Mouse (Mus musculus) forebrain, postnatal 0 days (tissue): ENCODE results near the gene Rbm5. TPM values are rescaled to one million over a fixed set of nuclear protein-coding genes. Genes with fewer than 3 reads are reported as not detected.
A peak's percentile ranks its signal among the peaks of the same experiment; 100 is the strongest.

Experiments used
- ATAC-seq: fragments of 200-750 bp; cut with Nextera tagmentation; 2 replicates; pipeline ENCODE4 v1.8.0; 2017; ENCODE audit warnings: mild to moderate bottlenecking, moderate library complexity
- DNase-seq: peaks from one replicate; pipeline ENCODE4 v3.0.0-alpha.2; 2015
- H3K27ac ChIP-seq: fragments of 300-500 bp; sonication (generic); 2 replicates; pipeline ENCODE4 v1.5.1; 2014; ENCODE audit warnings: low read depth, mild to moderate bottlenecking, antibody characterized with exemption, low read length, moderate library complexity, mixed read lengths
- H3K27me3 ChIP-seq: fragments of 300-500 bp; sonication (generic); 2 replicates; pipeline ENCODE4 v1.6.1; 2014; ENCODE audit warnings: mild to moderate bottlenecking, low read length, mixed read lengths; ENCODE audit not compliant: insufficient read depth
- H3K36me3 ChIP-seq: fragments of 300-500 bp; sonication (generic); 2 replicates; pipeline ENCODE4 v1.6.1; 2014; ENCODE audit warnings: mild to moderate bottlenecking, moderate library complexity; ENCODE audit not compliant: insufficient read depth
- H3K4me1 ChIP-seq: fragments of 300-500 bp; sonication (generic); 2 replicates; pipeline ENCODE4 v1.6.1; 2014; ENCODE audit warnings: antibody characterized with exemption; ENCODE audit not compliant: insufficient read depth
- H3K4me2 ChIP-seq: fragments of 300-500 bp; sonication (generic); 2 replicates; pipeline ENCODE4 v1.6.1; 2014; ENCODE audit warnings: low read depth, mild to moderate bottlenecking, moderate library complexity
- H3K4me3 ChIP-seq: fragments of 300-500 bp; sonication (generic); 2 replicates; pipeline ENCODE4 v1.5.1; 2014; ENCODE audit warnings: low read depth, low read length, mixed read lengths
- H3K9ac ChIP-seq: fragments of 300-500 bp; sonication (generic); 2 replicates; pipeline ENCODE4 v1.6.1; 2014; ENCODE audit warnings: mild to moderate bottlenecking
- H3K9me3 ChIP-seq: fragments of 300-500 bp; sonication (generic); 2 replicates; pipeline ENCODE4 v1.6.1; 2016; ENCODE audit warnings: low read length
- CTCF ChIP-seq: sonication (generic); IDR thresholded peaks from 2 replicates; pipeline ENCODE4 v1.5.1; 2016; ENCODE audit warnings: antibody characterized with exemption, control low read depth, low read depth
- WGBS: fragments of 180-500 bp; shearing (Covaris S2); extraction: QIAGEN DNeasy Blood & Tissue Kit; methylation state at CpG from one replicate; pipeline ENCODE4 v1.1.7; 2014; 5-methylcytosine and 5-hydroxymethylcytosine counted together
- polyA plus RNA-seq: library from polyadenylated mRNA; unstranded; fragments of >200 nt; fragmentation: Nextera tagmentation; extraction: Ambion mirVana; gene quantifications from 2 replicates; pipeline ENCODE4 v1.2.1, GENCODE M21; 2015
- total RNA-seq: library from RNA; depleted of rRNA; stranded (reverse); fragments of >200 nt; gene quantifications from 2 replicates; pipeline ENCODE4 v1.2.3, GENCODE M21; 2014

The Rbm5 gene
- total and polyA plus RNA-seq, 2 experiments from 2014 or later: 152 to 208 TPM

DNA sequence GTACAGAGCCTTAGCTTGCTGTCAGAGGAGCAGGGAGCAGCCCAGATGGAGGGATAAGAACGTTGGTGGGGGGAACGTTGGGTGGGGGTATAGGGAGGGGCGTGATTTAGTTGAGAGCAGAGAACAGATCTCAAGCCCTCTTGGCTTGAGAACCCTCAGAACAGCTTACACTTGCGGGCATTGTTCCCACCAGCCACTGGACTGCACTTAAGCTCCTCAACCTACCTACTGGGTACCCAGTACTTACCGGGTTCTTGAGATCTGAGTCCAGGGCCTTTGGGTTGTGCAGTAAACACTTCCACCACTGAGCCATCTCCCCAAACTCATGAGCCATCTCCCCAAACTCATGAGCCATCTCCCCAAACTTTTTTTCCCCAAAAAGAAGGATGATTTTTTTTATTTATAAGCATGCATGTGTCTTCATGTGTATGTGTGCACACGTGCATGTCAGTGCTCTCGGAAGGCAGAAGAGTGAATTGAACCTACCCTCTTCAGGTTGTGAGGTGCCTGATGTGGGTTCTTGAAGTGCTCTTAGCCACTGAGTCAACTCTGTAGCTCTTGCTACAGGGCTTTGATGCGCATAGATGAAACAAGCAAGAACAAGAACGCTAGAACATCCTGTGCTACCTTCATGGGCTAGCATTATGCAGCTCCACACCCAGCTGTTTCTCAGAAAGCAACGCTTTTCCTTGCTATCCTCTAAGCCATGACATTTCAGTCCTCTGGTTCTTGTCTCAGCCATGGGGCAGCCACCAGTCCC, 51.8 kb downstream of the Rbm5 start:
- peaks cover 8% of the 10 kb centered on the region for H3K4me1 ChIP-seq
- H3K27me3 ChIP-seq: no peaks in the 10 kb centered on the region
- ATAC-seq (no peak), DNase-seq (no peak)
- no peaks in the 10 kb centered on the region for H3K36me3 ChIP-seq
- WGBS: 81% methylated on average over 10 of the region's 10 CpGs
- H3K9me3 ChIP-seq: no peaks in the 10 kb centered on the region
- no peak overlapping the region for H3K4me3 ChIP-seq
- no peak for TF ChIP-seq CTCF
- H3K4me2 ChIP-seq: no peak overlapping the region
- no peak overlapping the region for H3K27ac ChIP-seq
- H3K9ac ChIP-seq: no peak overlapping the region

GRCm38 (mm10) chr9:107716951-107717350, 53.8 kb downstream of the Rbm5 start:
- 43% methylated on average over 6 of the region's 6 CpGs for WGBS
- no peak for ATAC-seq
- no peaks in the 10 kb centered on the region for H3K9me3 ChIP-seq
- no peak overlapping the region for H3K4me2 ChIP-seq
- no peak overlapping the region for H3K9ac ChIP-seq
- no peaks in the 10 kb centered on the region for H3K4me1 ChIP-seq
- no peaks in the 10 kb centered on the region for H3K36me3 ChIP-seq
- DNase-seq: no peak
- no peak for TF ChIP-seq CTCF
- H3K27me3 ChIP-seq: no peaks in the 10 kb centered on the region
- H3K4me3 ChIP-seq: no peak overlapping the region
- no peak overlapping the region for H3K27ac ChIP-seq

DNA sequence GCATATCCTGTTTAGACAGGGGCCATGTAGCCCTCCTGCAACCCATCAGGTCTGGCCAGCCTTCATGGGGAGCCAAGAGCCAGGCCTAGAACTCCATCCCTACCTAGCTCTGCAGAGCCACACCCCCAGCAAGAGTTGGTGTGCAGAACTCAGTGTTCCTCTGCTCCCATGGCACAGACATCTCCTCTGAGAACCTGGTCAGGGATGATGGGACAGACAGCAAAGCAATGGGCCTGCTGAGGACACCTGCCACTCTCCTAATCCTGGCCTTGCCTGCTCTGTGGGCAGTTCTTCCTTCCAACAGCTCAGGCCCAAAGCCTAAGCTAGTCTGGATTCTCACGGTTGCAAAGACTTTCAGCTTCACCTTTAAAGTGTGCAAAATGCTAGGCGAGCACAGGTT, 55.2 kb downstream of the Rbm5 start:
- ATAC-seq (no peak), DNase-seq (no peak)
- no peaks in the 10 kb centered on the region for H3K27me3 ChIP-seq
- H3K9me3 ChIP-seq: no peaks in the 10 kb centered on the region
- H3K4me3 ChIP-seq: no peak overlapping the region
- no peak overlapping the region for H3K9ac ChIP-seq
- TF ChIP-seq CTCF: no peak
- H3K36me3 ChIP-seq: no peaks in the 10 kb centered on the region
- no peak overlapping the region for H3K4me2 ChIP-seq
- no peak overlapping the region for H3K27ac ChIP-seq
- WGBS: 84% methylated on average over 2 of the region's 2 CpGs
- no peaks in the 10 kb centered on the region for H3K4me1 ChIP-seq

DNA sequence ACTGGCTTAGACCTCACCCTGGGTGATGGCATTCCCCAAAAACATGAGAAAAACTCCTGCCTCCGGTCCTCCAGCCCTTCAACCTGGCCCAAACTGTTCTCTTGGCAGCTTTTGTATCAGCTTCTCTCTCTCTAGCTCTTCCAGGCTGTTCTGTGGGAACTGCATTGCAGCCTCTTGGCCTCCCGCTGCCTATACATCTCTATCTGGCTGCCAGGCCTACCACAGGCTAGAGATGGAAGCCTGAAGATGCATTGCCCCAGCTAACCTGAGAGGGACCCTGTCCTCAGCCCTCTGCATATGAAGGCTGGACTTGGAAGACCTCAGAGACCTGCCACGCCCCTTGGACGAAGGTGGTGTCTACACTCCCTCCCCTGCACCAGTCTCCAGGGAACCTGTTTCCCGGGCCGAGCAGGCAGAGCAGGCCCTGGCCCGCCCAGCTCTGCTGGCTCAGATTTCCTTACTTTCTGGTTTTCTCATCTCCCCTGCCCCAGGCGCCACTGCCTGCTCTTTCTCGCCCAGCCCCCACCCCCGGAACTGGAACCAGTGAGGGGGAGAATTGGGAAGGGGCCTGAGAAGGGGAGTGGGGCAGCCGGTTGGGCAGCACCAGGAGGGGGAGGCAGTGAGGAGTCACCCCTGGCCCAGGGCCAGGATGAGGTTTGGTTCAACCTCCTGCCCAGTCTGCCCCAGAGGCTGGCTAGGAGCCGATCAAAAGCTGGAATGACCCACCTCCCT, 56.4 kb downstream of the Rbm5 start:
- Histone ChIP-seq H3K9me3 (no peaks in the 10 kb centered on the region), H3K4me1 (no peaks in the 10 kb centered on the region), H3K4me2 (no peak overlapping the region), H3K9ac (no peak overlapping the region), H3K36me3 (no peaks in the 10 kb centered on the region), H3K27ac (no peak overlapping the region), H3K27me3 (no peaks in the 10 kb centered on the region), H3K4me3 (no peak overlapping the region)
- TF ChIP-seq CTCF: no peak
- ATAC-seq (no peak), DNase-seq (no peak)
- 10% methylated on average over 12 of the region's 12 CpGs for WGBS

GRCm38 (mm10) chr9:107709697-107710483, 60.9 kb downstream of the Rbm5 start, which contains the start of gene Sema3f:
Gene Sema3f (minus strand): TSS chr9:107710475.
- Histone ChIP-seq H3K27me3 (no peaks in the 10 kb centered on the region), H3K9me3 (no peaks in the 10 kb centered on the region), H3K9ac (peak within 1 kb of the TSS; percentile 73), H3K36me3 (peaks cover 6% of the 10 kb centered on the region; the same call in 1 of the 2 replicates), H3K4me2 (peak within 1 kb of the TSS; percentile 91), H3K4me1 (peaks cover 12% of the 10 kb centered on the region; the same call in 1 of the 2 replicates), H3K4me3 (peak within 1 kb of the TSS; percentile 75), H3K27ac (peak within 1 kb of the TSS; percentile 80)
- peak; percentile 54 for TF ChIP-seq CTCF
- peak; percentile 76 for ATAC-seq
- peak; percentile 85 for DNase-seq
- WGBS: 3% methylated on average over 74 of the region's 86 CpGs

DNA sequence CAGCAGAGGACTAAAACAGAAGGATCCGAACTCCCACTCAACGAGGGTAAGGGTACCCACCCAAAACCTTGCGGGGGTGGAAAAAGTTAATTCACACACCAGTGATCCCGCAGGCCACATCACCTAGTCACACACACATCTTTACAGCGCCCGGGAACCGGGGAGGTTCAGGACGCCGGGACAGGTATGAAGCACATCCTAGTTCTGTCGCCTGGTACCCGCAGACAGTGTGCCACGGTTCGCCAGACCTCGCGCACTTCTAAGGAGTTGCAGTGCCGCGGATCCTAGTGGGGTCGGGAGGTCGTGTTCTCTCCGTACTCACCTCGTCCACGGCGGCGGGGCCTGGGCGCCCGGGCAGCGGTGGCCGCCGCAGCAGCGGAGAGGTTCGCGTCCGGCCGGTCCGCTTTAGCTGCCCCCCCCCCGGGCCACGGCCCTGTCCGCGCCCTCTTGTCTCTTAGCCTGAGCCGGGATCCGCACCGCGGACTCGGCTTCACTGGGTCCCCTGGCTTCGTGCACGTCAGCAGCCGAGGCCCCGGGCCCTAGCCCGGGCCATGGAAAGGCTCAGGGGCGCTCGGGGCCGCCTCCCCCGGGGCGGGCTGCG, 61.6 kb downstream of the Rbm5 start:
- Histone ChIP-seq H3K4me3 (peak overlapping the region; percentile 75), H3K27ac (peak overlapping the region; percentile 80), H3K4me2 (peak overlapping the region; percentile 91), H3K9me3 (no peaks in the 10 kb centered on the region), H3K36me3 (peaks cover 7% of the 10 kb centered on the region; the same call in 1 of the 2 replicates), H3K4me1 (peaks cover 12% of the 10 kb centered on the region; the same call in 1 of the 2 replicates), H3K9ac (peak overlapping the region; percentile 73), H3K27me3 (no peaks in the 10 kb centered on the region)
- no peak for TF ChIP-seq CTCF
- ATAC-seq (0 out of 2 replicates have a peak, but pooled peaks have one; percentile 12), DNase-seq (no peak)
- WGBS: 2% methylated on average over 53 of the region's 55 CpGs
